12 mouse cellular contexts compared by ENCODE assay signal in genomic region chr11:113805974-113806373, GRCm38 (mm10). TPM values are rescaled to one million over a fixed set of nuclear protein-coding genes. Genes with fewer than 3 reads are reported as not detected.
A peak's percentile ranks its signal among the peaks of the same experiment; 100 is the strongest.
DNase-seq lines count a peak whose midpoint lies in the region; ATAC-seq and TF ChIP-seq lines count a peak whose summit lies in the region.
"Had no signal": no experiment of that assay in that cellular context is flagged by ENCODE, and none has a peak within 500 bp of the region (broad histone marks: within the 10 kb centered on the region; RNA-seq: fewer than 3 reads in every experiment).

No protein-coding gene starts in this region.

- no peak for TF ChIP-seq CTCF in cerebellum, adult 2 months (IDR thresholded peaks at IDR 0.05; ENCODE audit: borderline replicate concordance, insufficient read depth, low read depth, low read length)

- H3K4me2 ChIP-seq in intestine, embryonic 16.5 days (ENCODE audit: low read depth, low read length): no peak overlapping the region
- no peak overlapping the region for H3K4me2 ChIP-seq in intestine, embryonic 15.5 days (replicated peaks)
- H3K4me2 ChIP-seq: embryonic facial prominence, embryonic 12.5 days; limb, embryonic 15.5 days had no signal

- ATAC-seq in intestine, embryonic 16.5 days: no peak
- ATAC-seq in intestine, embryonic 15.5 days: no peak
- no peak for ATAC-seq in megakaryocyte, adult 5-6 weeks (ENCODE audit: poor library complexity, severe bottlenecking)
- ATAC-seq in megakaryocyte-erythroid progenitor cell, adult 5-6 weeks (replicated peaks; ENCODE audit: low FRiP score, low TSS enrichment, poor library complexity, severe bottlenecking): peak; percentile 30

- H3K27me3 ChIP-seq in cerebellum, adult 2 months (ENCODE audit: control insufficient read depth, insufficient read depth, low read length): no peaks in the 10 kb centered on the region; the same call in 1 of the 2 replicates
- H3K27me3 ChIP-seq in intestine, embryonic 16.5 days (replicated peaks; ENCODE audit: control insufficient read depth, insufficient read depth, low read length): no peaks in the 10 kb centered on the region
- H3K27me3 ChIP-seq in intestine, embryonic 15.5 days (replicated peaks): no peaks in the 10 kb centered on the region
- H3K27me3 ChIP-seq in megakaryocyte, embryonic 14.5 days (replicated peaks): peaks cover 82% of the 10 kb centered on the region
- H3K27me3 ChIP-seq: embryonic facial prominence, embryonic 12.5 days; limb, embryonic 15.5 days had no signal

- H3K9me3 ChIP-seq in intestine, embryonic 16.5 days (ENCODE audit: control insufficient read depth, low read length): no peaks in the 10 kb centered on the region
- no peaks in the 10 kb centered on the region for H3K9me3 ChIP-seq in intestine, embryonic 15.5 days
- no peaks in the 10 kb centered on the region for H3K9me3 ChIP-seq in megakaryocyte, embryonic 14.5 days
- H3K9me3 ChIP-seq: embryonic facial prominence, embryonic 12.5 days; limb, embryonic 15.5 days had no signal

- WGBS in cerebellum, adult 2 months: 85% methylated on average over 10 of the region's 10 CpGs
- 67% methylated on average over 10 of the region's 10 CpGs for WGBS in intestine, embryonic 16.5 days
- 61% methylated on average over 10 of the region's 10 CpGs for WGBS in intestine, embryonic 15.5 days

- no peaks in the 10 kb centered on the region for H3K4me1 ChIP-seq in cerebellum, adult 2 months (ENCODE audit: control insufficient read depth, insufficient read depth, low read length)
- peaks cover 30% of the 10 kb centered on the region for H3K4me1 ChIP-seq in intestine, embryonic 16.5 days (ENCODE audit: control insufficient read depth, insufficient read depth, low read length)
- H3K4me1 ChIP-seq in intestine, embryonic 15.5 days (replicated peaks): peaks cover 41% of the 10 kb centered on the region
- H3K4me1 ChIP-seq in megakaryocyte, embryonic 14.5 days: peaks cover 71% of the 10 kb centered on the region

- peak overlapping the region; percentile 50; the same call in 1 of the 2 replicates for H3K27ac ChIP-seq in cerebellum, adult 2 months (ENCODE audit: insufficient read depth, low read length)
- peak overlapping the region; percentile 61 for H3K27ac ChIP-seq in intestine, embryonic 16.5 days (ENCODE audit: low read length)
- no peak overlapping the region; the same call in 1 of the 2 replicates for H3K27ac ChIP-seq in intestine, embryonic 15.5 days
- H3K27ac ChIP-seq: limb, embryonic 15.5 days had no signal

- no peaks in the 10 kb centered on the region; the same call in 1 of the 2 replicates for H3K36me3 ChIP-seq in intestine, embryonic 16.5 days (ENCODE audit: control insufficient read depth, insufficient read depth, low read length)
- H3K36me3 ChIP-seq in intestine, embryonic 15.5 days: no peaks in the 10 kb centered on the region
- no peaks in the 10 kb centered on the region for H3K36me3 ChIP-seq in megakaryocyte, embryonic 14.5 days (replicated peaks; ENCODE audit: low read length)
- H3K36me3 ChIP-seq: embryonic facial prominence, embryonic 12.5 days had no signal

- TF ChIP-seq POLR2A in cerebellum, adult 2 months (IDR thresholded peaks at IDR 0.05; ENCODE audit: borderline replicate concordance, insufficient read depth, low read length): no peak

- intact Hi-C loops in left cerebral cortex, postnatal 25 days (cut with DNase I): loop anchor here (1.0 to 2.0 kb wide), 2 partner anchors 14 to 55 kb away; partner anchors contain the start of gene Cdc42ep4

- H3K4me3 ChIP-seq in cerebellum, adult 2 months (replicated peaks; ENCODE audit: insufficient read depth, low read depth, low read length): no peak overlapping the region
- H3K4me3 ChIP-seq in intestine, embryonic 16.5 days (ENCODE audit: low read length): no peak overlapping the region
- H3K4me3 ChIP-seq in intestine, embryonic 15.5 days (replicated peaks): no peak overlapping the region
- peak overlapping the region; percentile 33 for H3K4me3 ChIP-seq in megakaryocyte, embryonic 14.5 days (replicated peaks)
- H3K4me3 ChIP-seq: embryonic facial prominence, embryonic 12.5 days; limb, embryonic 15.5 days had no signal

- DNase-seq in cerebellum, adult 2 months: no peak
- DNase-seq in cerebellum, postnatal 36 days: no peak
- DNase-seq in left cerebral cortex, postnatal 25 days (ENCODE audit: low spot score in 2 of 2): no peak
- DNase-seq: adrenal gland, postnatal 25 days; thymus, postnatal 36 days had no signal

- H3K9ac ChIP-seq in intestine, embryonic 16.5 days (ENCODE audit: low read depth, low read length): no peak overlapping the region
- H3K9ac ChIP-seq in intestine, embryonic 15.5 days: no peak overlapping the region
- H3K9ac ChIP-seq: embryonic facial prominence, embryonic 12.5 days; limb, embryonic 15.5 days had no signal

RNA-seq across cellular contexts. Expression of gene Cdc42ep4, which starts 54.3 kb away (rescaled TPM):
- 73.8 and 77.5 TPM in 2 replicates for polyA plus RNA-seq in cerebellum, adult 2 months (2012; rRNA removed)
- 59.0 and 60.3 TPM in 2 replicates for polyA plus RNA-seq in intestine, embryonic 16.5 days (2015; fragmentation: Nextera tagmentation; extraction: Ambion mirVana)
- polyA plus RNA-seq in intestine, embryonic 15.5 days (2015; fragmentation: Nextera tagmentation; extraction: Ambion mirVana): 54.4 and 57.8 TPM in 2 replicates
- 2.9 and 9.4 TPM in 2 replicates for polyA plus RNA-seq in megakaryocyte, embryonic 14.5 days (2012; ENCODE audit: insufficient read depth, low replicate concordance)
- 14.0 and 20.1 TPM in 2 replicates for total RNA-seq in megakaryocyte, adult 5-6 weeks (2015)
- total RNA-seq in megakaryocyte, adult 5-6 weeks (2017): 26.9 and 27.8 TPM in 2 replicates
- total RNA-seq in megakaryocyte-erythroid progenitor cell, adult 5-6 weeks (2014; fragmentation: Nextera tagmentation): 13.7 and 14.7 TPM in 2 replicates
- 10.7 and 13.7 TPM in 2 replicates for total RNA-seq in megakaryocyte-erythroid progenitor cell, adult 5-6 weeks (2017)
- total RNA-seq in left cerebral cortex, postnatal 25 days (2021): 10 to 100 TPM; 26.7 to 31.7 TPM
